Mouse (Mus musculus) gastrocnemius, postnatal 10 days (tissue): ENCODE measurements around the gene Trim40. TPM values are rescaled to one million over a fixed set of nuclear protein-coding genes. Genes with fewer than 3 reads are reported as not detected.
A peak's percentile ranks its signal among the peaks of the same experiment; 100 is the strongest.

Experiments used
- DNase-seq: peaks from one replicate; pipeline ENCODE4 v3.0.0; 2021; ENCODE audit warnings: mixed read lengths
- total RNA-seq, 2 experiments: library from RNA; stranded (reverse); gene quantifications; 2 replicates each; pipeline ENCODE4 v1.2.3; 2021

Trim40 gene
- total RNA-seq, 2 experiments from 2014 or later = not detected

- DNase-seq = no peak
Observed at GRCm38 (mm10) chr17:36839001-36839400, 50.9 kb downstream of the Trim40 start.

- peak; percentile 95 for DNase-seq
Observed at GRCm38 (mm10) chr17:36836874-36837647, 52.9 kb downstream of the Trim40 start, which contains the start of gene Trim26. Gene Trim26, plus strand, starts transcription at chr17:36837134.

GRCm38 (mm10) chr17:36836427-36836812 is 53.5 kb downstream of the Trim40 start:
- DNase-seq = no peak

GRCm38 (mm10) chr17:36835591-36836426 is 54.1 kb downstream of the Trim40 start:
- DNase-seq = peak; percentile 48

- no peak for DNase-seq
Observed at GRCm38 (mm10) chr17:36832694-36833093, 57.2 kb downstream of the Trim40 start.

Other genes starting within 250 kb of the Trim40 start
- not detected for gene H2-M9, start 247.5 kb downstream of the Trim40 start, total RNA-seq
- not detected for gene H2-M1, start 217.9 kb downstream of the Trim40 start, total RNA-seq
- gene H2-M10.5, start 117.2 kb downstream of the Trim40 start, total RNA-seq = not detected
- gene H2-M10.6, start 78.0 kb downstream of the Trim40 start, total RNA-seq = not detected
- gene Trim26, start 53.0 kb downstream of the Trim40 start, total RNA-seq = 10 to 100 TPM; 15.0 to 19.2 TPM
- not detected for gene Trim15, start 22.9 kb downstream of the Trim40 start, total RNA-seq
- 1 to 10 TPM in 1 of 2 experiments, not detected in 1; 1.7 TPM for gene Trim10, start 20.5 kb downstream of the Trim40 start, total RNA-seq
- not detected for gene Trim31, start 8.0 kb upstream of the Trim40 start, total RNA-seq
- gene Rnf39, start 52.8 kb upstream of the Trim40 start, total RNA-seq = under 1 TPM in 1 of 2 experiments, not detected in 1; 0.47 TPM
- gene Ppp1r11, start 61.6 kb upstream of the Trim40 start, total RNA-seq = 10 to 100 TPM; 62.6 to 63.5 TPM
- 10 to 100 TPM; 19.6 to 23.2 TPM for gene Znrd1, start 68.4 kb upstream of the Trim40 start, total RNA-seq
- gene Znrd1as, start 68.5 kb upstream of the Trim40 start, total RNA-seq = 1 to 10 TPM; 7.5 to 9.4 TPM
- gene 2410137M14Rik, start 91.1 kb upstream of the Trim40 start, total RNA-seq = not detected
- under 1 TPM in 1 of 2 experiments, not detected in 1; 0.18 TPM for gene H2-M5, start 99.4 kb upstream of the Trim40 start, total RNA-seq
- 1 to 10 TPM; 1.9 to 4.5 TPM for gene Zfp57, start 111.0 kb upstream of the Trim40 start, total RNA-seq
- gene Mog, start 133.3 kb upstream of the Trim40 start, total RNA-seq = not detected
- gene Gabbr1, start 155.8 kb upstream of the Trim40 start, total RNA-seq = 10 to 100 TPM; 12.8 to 20.1 TPM
- gene Olfr90, start 198.4 kb upstream of the Trim40 start, total RNA-seq = not detected
- not detected for gene Olfr91, start 208.2 kb upstream of the Trim40 start, total RNA-seq
- not detected for gene Olfr92, start 230.0 kb upstream of the Trim40 start, total RNA-seq